21 mouse cellular contexts compared by ENCODE assay signal in the genomic region with DNA sequence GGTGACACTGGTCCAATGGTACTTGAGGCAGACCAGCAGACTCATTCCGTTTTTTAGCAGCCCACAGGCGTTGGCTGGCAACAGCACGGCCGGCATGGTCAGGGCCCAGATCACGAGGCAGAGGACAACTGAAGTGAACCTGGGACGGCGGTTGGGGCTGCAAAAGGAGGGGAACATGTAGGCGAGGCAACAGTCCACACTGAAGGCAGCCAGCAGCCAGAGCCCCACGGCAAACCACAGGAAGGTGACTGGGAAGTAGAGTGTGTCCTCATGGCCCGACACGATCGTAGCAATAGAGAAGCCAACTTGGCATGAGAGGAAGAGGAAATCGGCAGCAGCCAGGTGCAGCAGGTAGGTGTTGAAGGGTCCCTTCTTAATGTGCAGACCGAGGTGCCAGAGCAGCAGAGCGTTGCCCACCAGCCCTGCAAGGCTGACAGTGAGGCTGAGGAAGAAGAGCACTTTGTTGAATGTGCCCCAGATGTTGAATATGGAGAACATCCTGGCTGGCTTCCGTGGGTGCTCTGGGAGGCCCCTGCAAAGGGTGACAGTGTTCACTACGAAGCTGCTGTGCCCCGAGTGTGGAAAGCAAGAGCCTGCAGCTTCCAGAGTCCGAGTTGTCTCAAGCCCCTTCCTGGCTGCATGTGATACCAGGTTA. TPM values are rescaled to one million over a fixed set of nuclear protein-coding genes. Genes with fewer than 3 reads are reported as not detected.
"Had no signal": no experiment of that assay in that cellular context is flagged by ENCODE, and none has a peak within 500 bp of the region (broad histone marks: within the 10 kb centered on the region; RNA-seq: fewer than 3 reads in every experiment).

No protein-coding gene starts in this region.

- H3K4me1 ChIP-seq: limb, embryonic 12.5 days; midbrain, embryonic 15.5 days; neural tube, embryonic 12.5 days; stomach, embryonic 15.5 days had no signal

- DNase-seq: kidney, adult 18-20 months; kidney, postnatal 10 days; kidney, postnatal 4 days; liver; lung, adult 18-20 months; right cerebral cortex, postnatal 4 days had no signal

- H3K36me3 ChIP-seq: intestine, embryonic 15.5 days; limb, embryonic 12.5 days; midbrain, embryonic 15.5 days; neural tube, embryonic 12.5 days; stomach, embryonic 15.5 days had no signal

- H3K4me3 ChIP-seq: intestine, embryonic 15.5 days; layer of hippocampus, adult 2 months; limb, embryonic 12.5 days; midbrain, embryonic 15.5 days; neural tube, embryonic 12.5 days; stomach, embryonic 15.5 days had no signal

- H3K9me3 ChIP-seq: intestine, embryonic 15.5 days; limb, embryonic 12.5 days; midbrain, embryonic 15.5 days; neural tube, embryonic 12.5 days; stomach, embryonic 15.5 days had no signal

RNA-seq across cellular contexts. Expression of a gene that starts 1.8 kb away (rescaled TPM):
- total RNA-seq: layer of hippocampus, adult 2 months; layer of hippocampus, postnatal 10 days; left cerebral cortex, postnatal 36 days; monocyte, adult 5-6 weeks had no signal
- polyA plus RNA-seq: intestine, embryonic 15.5 days; kidney, embryonic 14.5 days; limb, embryonic 12.5 days; liver, embryonic 14.5 days; lung, embryonic 16.5 days; midbrain, embryonic 11.5 days; midbrain, embryonic 15.5 days; neural tube, embryonic 12.5 days; spleen, adult 2 months; stomach, embryonic 15.5 days; testis, adult 2 months had no signal
